Mouse (Mus musculus): ENCODE data around the gene Rabif. TPM values are rescaled to one million over a fixed set of nuclear protein-coding genes. Genes with fewer than 3 reads are reported as not detected.
"Not testable (repeated sequence)": the region's sequence is repeated elsewhere in the genome, so short reads cannot be mapped to it uniquely, and the experiment has no call there.

The Rabif gene
- polyA plus RNA-seq (2016; fragmentation: Nextera tagmentation; extraction: Ambion mirVana), result 40.9 and 41.8 TPM in 2 replicates

DNA sequence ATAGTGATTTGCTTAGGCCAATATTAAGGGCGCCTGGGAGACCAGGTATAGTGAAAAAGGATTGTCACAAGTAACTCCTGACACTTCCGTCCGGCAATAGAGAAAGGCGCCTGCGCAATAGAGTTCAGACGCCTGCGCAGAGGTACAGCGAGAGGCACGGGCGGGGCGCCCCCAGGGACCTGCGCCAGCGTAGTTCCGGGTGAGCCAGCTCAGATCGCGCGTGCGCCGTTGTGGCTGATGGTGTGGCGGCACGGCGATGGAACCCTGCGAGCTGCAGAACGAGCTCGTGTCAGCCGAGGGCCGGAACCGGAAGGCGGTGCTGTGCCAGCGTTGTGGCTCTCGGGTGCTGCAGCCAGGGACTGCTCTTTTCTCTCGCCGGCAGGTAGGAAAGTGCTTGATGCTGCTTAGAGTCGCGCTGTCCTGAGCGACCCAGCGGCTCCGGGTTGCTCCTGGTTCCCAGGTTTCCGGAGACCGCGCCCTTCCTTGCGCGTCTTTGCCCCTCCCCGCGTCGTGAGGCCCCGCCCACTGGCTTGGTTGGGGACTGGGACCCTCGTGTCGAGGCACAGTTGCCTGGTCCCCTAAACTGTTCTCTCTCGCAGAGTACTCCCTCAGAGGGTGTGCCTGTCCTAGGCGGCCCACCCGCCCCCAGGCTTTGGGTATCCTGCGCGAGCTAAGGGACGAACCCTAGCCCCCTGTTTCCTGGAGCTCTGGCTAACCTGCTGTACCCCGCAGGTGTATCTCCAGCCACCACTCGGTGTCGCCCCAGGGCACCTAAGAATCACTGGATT is at the start of gene Rabif:
Rabif (plus strand) TSS at position 221 of the 788 bp plus-strand sequence.
- under 1% methylated on average over 58 of the region's 58 CpGs for WGBS
- Histone ChIP-seq H3K4me3 (peak within 1 kb of the TSS; percentile 82), H3K4me1 (peaks cover 17% of the 10 kb centered on the region), H3K9me3 (no peaks in the 10 kb centered on the region), H3K27me3 (replicated peaks; ENCODE audit: low read depth, poor library complexity, severe bottlenecking) (no peaks in the 10 kb centered on the region), H3K36me3 (replicated peaks) (peaks cover 26% of the 10 kb centered on the region), H3K27ac (replicated peaks) (peak within 1 kb of the TSS; percentile 88)
- peak; percentile 99 for DNase-seq (ENCODE audit: low spot score)

DNA sequence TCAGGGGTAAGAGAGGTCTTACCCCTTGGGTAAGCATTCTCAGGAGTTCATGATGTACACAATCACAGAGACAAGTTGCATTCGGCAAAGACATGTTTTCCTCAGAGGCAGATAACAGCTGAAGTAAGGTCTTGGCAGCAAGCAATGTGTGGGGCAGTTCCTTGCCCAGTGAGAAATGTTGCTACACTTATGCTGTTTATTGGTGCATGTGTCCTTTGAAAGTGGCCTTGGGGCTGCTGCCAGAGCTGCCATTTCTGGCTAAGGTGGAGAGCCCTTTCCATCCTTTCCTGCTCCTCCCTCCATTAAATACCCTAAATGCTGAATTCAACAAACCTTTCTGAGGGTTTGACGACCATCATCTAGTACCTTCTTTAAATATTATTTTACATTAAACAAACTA is 49.0 kb upstream of the Rabif start:
- 89% methylated on average over 2 of the region's 2 CpGs for WGBS
- H3K27ac ChIP-seq (replicated peaks), result no peak overlapping the region
- H3K4me3 ChIP-seq, result no peak overlapping the region
- no peaks in the 10 kb centered on the region for H3K4me1 ChIP-seq
- no peak for DNase-seq (ENCODE audit: low spot score)
- no peaks in the 10 kb centered on the region for H3K36me3 ChIP-seq (replicated peaks)
- no peaks in the 10 kb centered on the region for H3K9me3 ChIP-seq
- H3K27me3 ChIP-seq (replicated peaks; ENCODE audit: low read depth, poor library complexity, severe bottlenecking), result no peaks in the 10 kb centered on the region

DNA sequence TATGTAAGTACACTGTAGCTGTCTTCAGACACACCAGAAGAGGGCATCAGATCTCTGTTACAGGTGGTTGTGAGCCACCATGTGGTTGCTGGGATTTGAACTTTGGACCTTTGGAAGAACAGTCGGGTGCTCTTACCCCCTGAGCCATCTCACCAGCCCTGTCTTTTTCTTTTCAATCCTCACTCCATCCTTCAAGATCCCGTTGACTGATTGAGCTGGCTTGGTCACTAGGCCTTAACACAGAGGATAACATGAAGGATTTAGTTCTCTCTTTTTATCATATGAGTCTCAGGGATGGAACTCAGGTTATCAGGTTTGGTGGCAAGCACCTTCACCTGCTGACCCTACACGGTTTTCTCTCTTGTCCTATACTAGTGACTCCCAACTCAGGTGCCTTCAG is 45.9 kb upstream of the Rabif start:
- H3K9me3 ChIP-seq; H3K36me3 ChIP-seq (replicated peaks); H3K27me3 ChIP-seq (replicated peaks; ENCODE audit: low read depth, poor library complexity, severe bottlenecking); DNase-seq (ENCODE audit: low spot score); H3K4me1 ChIP-seq; H3K4me3 ChIP-seq; H3K27ac ChIP-seq (replicated peaks): not testable (repeated sequence)
- 70% methylated on average over 3 of the region's 3 CpGs for WGBS

DNA sequence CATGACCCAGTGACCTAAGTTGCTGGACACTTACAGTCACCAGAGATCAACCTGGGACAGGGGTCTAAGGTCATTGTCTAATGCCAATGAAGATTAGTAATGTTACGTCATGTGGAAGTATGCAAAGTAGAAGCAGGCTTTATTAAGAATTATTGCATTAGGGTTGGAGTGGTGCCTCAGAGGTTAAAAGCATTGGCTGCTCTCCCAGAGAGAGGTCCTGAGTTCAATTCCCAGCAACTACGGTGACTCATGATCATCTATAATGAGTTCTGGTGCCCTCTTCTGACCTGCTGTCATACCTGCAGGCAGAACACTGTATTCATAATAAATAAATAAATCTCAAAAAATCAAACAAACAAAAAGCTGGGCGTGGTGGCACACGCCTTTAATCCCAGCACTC is 44.2 kb upstream of the Rabif start:
- Histone ChIP-seq H3K27ac (replicated peaks) (no peak overlapping the region), H3K4me1 (peaks cover 9% of the 10 kb centered on the region), H3K4me3 (no peak overlapping the region), H3K27me3 (replicated peaks; ENCODE audit: low read depth, poor library complexity, severe bottlenecking) (no peaks in the 10 kb centered on the region), H3K36me3 (replicated peaks) (no peaks in the 10 kb centered on the region), H3K9me3 (no peaks in the 10 kb centered on the region)
- WGBS, result 89% methylated on average over 4 of the region's 4 CpGs
- no peak for DNase-seq (ENCODE audit: low spot score)

DNA sequence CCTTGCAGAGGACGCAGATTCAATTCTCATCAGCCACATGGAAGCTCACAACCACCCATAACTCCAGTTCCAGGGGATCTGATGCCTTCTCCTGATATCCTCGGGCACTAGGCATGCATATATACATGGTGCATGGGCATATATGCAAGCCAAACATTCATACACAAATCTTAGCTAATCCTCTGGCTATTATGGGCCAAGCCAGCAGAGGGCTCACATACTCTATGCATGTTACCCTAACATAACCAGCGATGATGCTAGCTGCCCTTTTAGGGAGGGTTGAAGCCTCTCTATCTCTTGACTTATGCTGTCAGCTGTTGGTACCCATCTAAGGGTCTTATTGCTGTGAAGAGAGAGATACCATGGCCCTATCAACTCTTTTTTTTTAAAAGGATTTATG is 43.5 kb upstream of the Rabif start:
- H3K4me1 ChIP-seq, result peaks cover 10% of the 10 kb centered on the region
- WGBS, result 50% methylated on average over 3 of the region's 3 CpGs
- no peaks in the 10 kb centered on the region for H3K27me3 ChIP-seq (replicated peaks; ENCODE audit: low read depth, poor library complexity, severe bottlenecking)
- H3K9me3 ChIP-seq, result no peaks in the 10 kb centered on the region
- H3K4me3 ChIP-seq, result no peak overlapping the region
- no peak for DNase-seq (ENCODE audit: low spot score)
- no peak overlapping the region for H3K27ac ChIP-seq (replicated peaks)
- H3K36me3 ChIP-seq (replicated peaks), result no peaks in the 10 kb centered on the region

DNA sequence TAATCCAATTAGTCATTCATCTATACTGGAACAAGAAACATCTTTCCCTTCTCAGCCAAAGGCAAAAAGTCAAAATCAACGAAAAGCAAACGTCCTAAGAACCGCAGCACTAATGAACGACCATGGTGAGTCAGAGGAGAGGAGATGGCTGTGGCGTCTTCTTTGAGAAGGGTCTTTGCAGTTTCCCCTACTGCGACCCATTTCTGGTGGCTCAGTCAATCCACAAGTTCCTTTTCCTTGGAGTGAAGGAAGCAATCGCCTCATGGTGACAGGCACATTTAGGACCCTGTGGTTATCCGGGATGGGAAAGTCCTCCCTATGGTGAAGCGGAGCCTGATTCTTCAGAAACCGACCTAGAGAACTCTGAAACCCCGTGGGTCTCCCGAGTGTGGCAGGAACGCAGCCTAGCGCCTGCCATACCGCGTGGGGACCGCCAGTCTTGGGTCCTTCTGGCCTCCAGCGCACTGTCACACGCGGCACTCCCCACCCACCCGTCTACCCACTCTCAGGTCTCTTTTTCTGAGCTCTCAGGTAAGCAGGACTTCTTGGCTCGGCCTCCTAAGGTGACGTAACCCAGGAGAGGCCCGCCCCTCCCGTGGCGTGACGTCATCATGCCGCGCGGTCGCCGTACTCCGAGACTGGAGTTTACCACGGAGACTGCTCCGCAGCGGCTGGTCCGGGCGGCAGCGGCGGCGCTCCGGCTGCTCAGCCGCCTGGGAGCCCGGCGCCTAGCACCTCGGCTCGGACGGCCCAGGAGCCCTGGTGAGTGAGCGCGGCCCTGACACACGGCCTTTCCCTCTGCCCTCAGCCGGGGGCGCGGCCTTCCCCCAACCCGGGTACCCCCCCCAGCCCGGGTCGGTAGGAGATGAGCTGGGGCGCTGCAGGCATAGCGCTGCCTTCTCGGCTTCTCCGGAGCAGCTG is 39.3 kb upstream of the Rabif start, which contains the start of gene Klhl12:
Klhl12 (plus strand) TSS at position 628 of the 921 bp plus-strand sequence.
- peak within 1 kb of the TSS; percentile 90 for H3K27ac ChIP-seq (replicated peaks)
- H3K4me1 ChIP-seq, result peaks cover 19% of the 10 kb centered on the region
- H3K27me3 ChIP-seq (replicated peaks; ENCODE audit: low read depth, poor library complexity, severe bottlenecking), result no peaks in the 10 kb centered on the region
- DNase-seq (ENCODE audit: low spot score), result peak; percentile 96
- H3K4me3 ChIP-seq, result peak within 1 kb of the TSS; percentile 85
- peaks cover 20% of the 10 kb centered on the region for H3K36me3 ChIP-seq (replicated peaks)
- WGBS, result under 1% methylated on average over 61 of the region's 61 CpGs
- no peaks in the 10 kb centered on the region for H3K9me3 ChIP-seq

DNA sequence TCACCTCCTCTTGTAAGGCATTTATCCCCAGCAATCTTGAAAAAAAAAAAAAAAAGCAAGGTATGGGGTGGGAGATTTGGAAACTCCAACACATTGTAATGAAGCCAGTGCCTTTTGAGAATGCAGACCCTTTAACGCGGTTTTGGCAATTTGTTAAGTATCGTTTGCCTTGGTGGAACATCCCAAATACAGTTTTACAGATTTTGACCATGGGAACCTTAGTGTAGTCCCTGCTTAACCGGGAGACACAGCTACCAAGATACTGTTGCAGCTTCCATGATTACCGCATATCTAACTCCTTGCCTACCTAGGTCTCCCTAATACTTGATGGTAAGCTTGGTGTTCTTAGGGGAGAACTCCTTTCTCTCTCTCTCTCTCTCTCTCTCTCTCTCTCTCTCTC is 38.4 kb upstream of the Rabif start:
- Histone ChIP-seq H3K9me3 (no peaks in the 10 kb centered on the region), H3K27ac (replicated peaks) (no peak overlapping the region), H3K27me3 (replicated peaks; ENCODE audit: low read depth, poor library complexity, severe bottlenecking) (no peaks in the 10 kb centered on the region), H3K4me1 (peaks cover 19% of the 10 kb centered on the region), H3K4me3 (peak overlapping the region; percentile 85), H3K36me3 (replicated peaks) (peaks cover 29% of the 10 kb centered on the region)
- DNase-seq (ENCODE audit: low spot score), result no peak
- WGBS, result 28% methylated on average over 5 of the region's 5 CpGs

DNA sequence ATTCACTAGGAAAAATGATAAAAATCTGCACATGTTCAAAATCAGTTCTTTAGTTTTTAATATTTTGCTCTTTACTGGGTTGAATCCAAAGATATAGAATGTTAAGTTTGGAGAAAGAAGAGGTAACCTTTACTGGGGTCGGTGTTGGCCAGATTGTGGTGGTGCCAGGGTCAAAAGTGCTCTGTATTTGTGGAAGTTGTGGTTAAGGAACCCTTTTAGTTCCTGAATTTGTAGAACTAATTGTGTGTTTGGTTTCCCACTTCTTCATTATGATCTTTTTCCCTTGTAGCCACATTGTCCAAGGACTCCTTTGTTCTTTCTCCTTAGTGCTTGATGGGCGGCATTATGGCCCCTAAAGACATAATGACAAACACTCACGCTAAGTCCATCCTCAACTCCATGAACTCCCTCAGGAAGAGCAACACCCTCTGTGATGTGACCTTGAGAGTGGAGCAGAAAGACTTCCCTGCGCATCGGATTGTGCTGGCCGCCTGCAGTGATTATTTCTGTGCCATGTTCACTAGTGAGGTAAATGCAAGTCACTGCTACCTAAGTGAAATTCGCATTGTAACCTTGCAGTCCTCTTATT is 36.2 kb upstream of the Rabif start:
- Histone ChIP-seq H3K9me3 (no peaks in the 10 kb centered on the region), H3K4me3 (no peak overlapping the region), H3K36me3 (replicated peaks) (peaks cover 50% of the 10 kb centered on the region), H3K4me1 (peaks cover 19% of the 10 kb centered on the region), H3K27ac (replicated peaks) (no peak overlapping the region), H3K27me3 (replicated peaks; ENCODE audit: low read depth, poor library complexity, severe bottlenecking) (no peaks in the 10 kb centered on the region)
- no peak for DNase-seq (ENCODE audit: low spot score)
- WGBS, result 92% methylated on average over 7 of the region's 7 CpGs

DNA sequence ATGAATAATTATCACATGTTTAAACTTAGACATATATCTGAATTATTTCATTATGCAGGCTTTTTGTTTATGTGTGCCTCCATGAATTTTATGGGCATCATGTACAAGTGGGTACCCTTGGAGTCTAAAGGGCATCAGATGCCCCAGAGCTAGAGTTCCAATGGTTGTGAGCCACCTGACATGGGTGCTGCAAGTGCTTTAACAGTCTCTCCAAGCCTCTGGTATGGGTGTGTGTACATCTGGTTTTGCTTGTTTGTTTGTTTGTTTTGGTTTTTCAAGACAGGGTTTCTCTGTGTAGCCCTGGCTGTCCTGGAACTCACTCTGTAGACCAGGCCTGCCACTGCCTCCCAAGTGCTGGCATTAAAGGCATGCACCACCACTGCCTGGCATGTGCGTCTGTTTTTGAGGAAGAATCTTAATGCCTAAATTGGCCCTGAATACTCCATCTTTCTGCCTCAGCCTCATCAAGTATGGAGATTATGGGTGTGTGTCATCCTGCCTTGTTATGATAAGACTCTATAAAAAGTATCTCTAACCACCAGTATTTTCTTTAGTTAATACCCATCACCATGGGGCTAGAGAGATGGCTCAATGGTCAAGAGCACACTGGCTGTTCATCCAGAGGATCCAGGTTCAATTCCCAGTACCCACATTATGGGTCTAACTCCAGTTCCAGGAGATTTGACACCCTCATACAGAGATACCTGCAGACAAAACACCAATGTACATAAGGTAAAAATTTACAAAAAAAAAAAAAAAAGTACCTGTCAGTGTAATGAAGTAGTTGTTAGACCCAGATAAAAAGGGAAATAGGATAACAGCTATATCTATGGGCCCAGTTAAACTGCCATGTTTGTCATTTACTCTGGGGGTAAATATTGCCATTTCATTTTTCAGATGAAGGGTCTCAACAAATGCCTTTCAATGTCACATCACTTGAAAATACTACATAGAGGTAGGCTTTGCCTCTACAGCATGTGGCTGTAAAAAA is 33.9 kb upstream of the Rabif start:
- 98% methylated on average over 1 of the region's 1 CpGs for WGBS
- H3K36me3 ChIP-seq (replicated peaks), result peaks cover 72% of the 10 kb centered on the region
- H3K4me1 ChIP-seq, result peaks cover 10% of the 10 kb centered on the region
- H3K9me3 ChIP-seq, result no peaks in the 10 kb centered on the region
- no peak for DNase-seq (ENCODE audit: low spot score)
- no peak overlapping the region for H3K27ac ChIP-seq (replicated peaks)
- no peaks in the 10 kb centered on the region for H3K27me3 ChIP-seq (replicated peaks; ENCODE audit: low read depth, poor library complexity, severe bottlenecking)
- no peak overlapping the region for H3K4me3 ChIP-seq

DNA sequence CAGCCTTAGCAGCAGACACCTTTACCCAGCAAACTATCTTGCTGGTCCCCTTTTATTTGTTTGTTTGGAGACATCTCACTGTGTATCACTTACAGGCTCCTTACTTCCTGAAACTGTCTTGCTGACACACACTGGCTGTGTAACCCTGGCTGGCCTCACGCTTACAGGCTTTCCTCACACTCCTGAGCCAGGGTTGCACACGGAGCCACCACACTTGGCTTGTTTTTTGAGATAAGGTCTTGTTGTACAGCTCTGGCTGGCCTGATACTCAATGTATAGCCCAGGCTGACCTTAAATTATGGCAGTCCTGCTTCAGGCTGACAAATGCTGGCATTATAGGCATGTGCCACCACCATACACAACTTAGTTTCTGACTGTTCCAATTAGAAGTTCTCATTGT is 9.8 kb upstream of the Rabif start:
- no peak for DNase-seq (ENCODE audit: low spot score)
- WGBS, result 90% methylated on average over 2 of the region's 2 CpGs
- H3K9me3 ChIP-seq, result no peaks in the 10 kb centered on the region
- H3K36me3 ChIP-seq (replicated peaks), result peaks cover 88% of the 10 kb centered on the region
- H3K27me3 ChIP-seq (replicated peaks; ENCODE audit: low read depth, poor library complexity, severe bottlenecking), result no peaks in the 10 kb centered on the region
- no peak overlapping the region for H3K4me3 ChIP-seq
- H3K4me1 ChIP-seq, result no peaks in the 10 kb centered on the region
- H3K27ac ChIP-seq (replicated peaks), result no peak overlapping the region

DNA sequence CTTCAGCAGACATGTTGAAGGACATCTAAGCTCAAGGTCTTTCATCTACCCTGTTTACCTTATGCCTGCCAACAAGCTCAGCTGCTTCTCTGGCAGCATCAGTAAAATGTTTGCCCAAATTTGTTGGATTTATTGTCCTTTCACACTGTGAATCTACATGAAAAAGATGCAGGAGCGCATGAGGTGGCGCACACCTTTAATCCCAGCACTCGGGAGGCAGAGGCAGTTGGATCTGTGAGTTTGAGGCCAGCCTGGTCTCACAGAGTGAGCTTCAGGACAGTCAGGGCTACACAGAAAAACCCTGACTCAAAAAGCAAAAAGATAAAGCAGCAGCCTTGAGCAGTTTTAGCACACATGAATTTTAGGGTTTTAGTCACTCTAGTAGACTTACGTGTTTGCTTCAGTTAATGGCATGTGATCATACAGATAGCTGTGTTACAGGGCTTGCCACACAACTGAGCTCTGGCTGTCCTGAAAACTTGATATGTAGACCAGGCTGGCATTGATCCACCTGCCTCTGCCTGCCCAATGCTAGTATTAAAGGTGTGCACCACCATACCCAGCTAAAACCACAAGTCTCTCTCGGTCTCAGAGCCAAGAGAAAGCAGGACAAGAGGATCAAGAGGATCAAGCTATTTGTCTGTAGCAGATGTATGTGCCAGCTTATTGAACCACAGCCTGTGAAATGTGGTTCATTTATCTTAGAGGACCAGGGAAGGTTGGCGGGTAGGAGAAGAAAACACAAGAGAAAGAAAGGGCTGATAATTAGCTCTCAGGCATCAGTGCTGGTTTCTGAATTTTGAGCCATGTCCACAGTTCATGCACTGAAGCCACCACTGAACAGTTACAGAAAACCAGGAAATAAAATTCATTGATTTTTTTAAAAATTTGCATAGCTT is 3.3 kb upstream of the Rabif start:
- Histone ChIP-seq H3K36me3 (replicated peaks) (peaks cover 50% of the 10 kb centered on the region), H3K27me3 (replicated peaks; ENCODE audit: low read depth, poor library complexity, severe bottlenecking) (no peaks in the 10 kb centered on the region), H3K27ac (replicated peaks) (no peak overlapping the region), H3K4me3 (no peak overlapping the region), H3K4me1 (peaks cover 16% of the 10 kb centered on the region), H3K9me3 (no peaks in the 10 kb centered on the region)
- WGBS, result 92% methylated on average over 6 of the region's 6 CpGs
- DNase-seq (ENCODE audit: low spot score), result no peak
